Mouse (Mus musculus): ENCODE measurements around the gene Tmc3.

- TF ChIP-seq CTCF (IDR thresholded peaks at IDR 0.05; ENCODE audit: extremely low read depth, insufficient read depth, insufficient read length, insufficient replicate concordance): no peak
- no peak for TF ChIP-seq POLR2A (IDR thresholded peaks at IDR 0.05; ENCODE audit: low read depth, low read length)
These were observed 75.6 kb downstream of the Tmc3 start for GRCm38 (mm10) chr7:83660273-83660691.
